8 mouse cellular contexts compared by ENCODE assay signal in the genomic region with DNA sequence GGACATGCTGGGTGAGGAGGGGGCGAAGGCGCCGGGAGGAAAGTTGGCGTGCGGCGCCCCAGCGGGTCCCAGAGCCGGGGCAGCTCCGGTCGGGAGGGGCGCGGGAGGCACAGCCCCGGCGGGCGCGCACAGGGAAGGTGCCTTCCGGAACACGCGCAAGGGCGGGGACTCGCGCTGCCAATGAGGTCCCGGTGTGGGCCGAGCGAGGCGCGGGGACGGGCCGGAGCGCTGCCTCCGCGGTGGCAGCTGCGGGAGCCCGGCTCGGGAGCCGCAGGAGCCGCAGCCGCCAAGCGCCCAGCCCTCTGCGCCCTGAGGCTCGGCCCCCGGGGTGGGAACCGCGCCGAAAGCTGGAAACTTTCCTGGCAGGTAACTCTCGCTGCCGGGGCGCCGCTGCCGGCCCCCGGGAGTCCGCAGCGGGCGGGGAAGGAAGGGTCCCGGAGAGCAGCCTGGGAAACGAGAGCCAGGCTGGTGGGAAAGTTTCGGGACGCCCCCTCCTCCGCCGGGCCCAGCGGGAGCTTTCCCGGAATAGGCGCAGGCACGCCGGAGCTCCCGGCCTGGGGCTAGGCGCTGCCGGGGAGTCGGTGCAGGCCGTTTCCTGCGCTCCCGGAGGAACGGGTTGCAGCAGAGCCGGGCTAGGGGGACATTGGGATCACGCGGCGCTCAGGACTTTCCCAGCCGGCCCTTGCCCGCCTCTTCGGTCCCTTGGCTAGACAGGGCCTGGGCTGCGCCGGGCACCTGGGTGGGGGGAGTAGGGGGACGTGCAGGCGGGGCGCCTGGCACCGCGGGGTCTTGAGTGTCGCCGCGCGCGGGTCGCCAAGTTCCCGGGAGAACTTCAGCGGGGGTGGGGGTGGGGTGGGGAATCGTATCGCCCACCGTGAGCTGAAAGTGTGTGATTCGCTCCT. TPM values are rescaled to one million over a fixed set of nuclear protein-coding genes. Genes with fewer than 3 reads are reported as not detected.
DNase-seq lines count a peak whose midpoint lies in the region; ATAC-seq and TF ChIP-seq lines count a peak whose summit lies in the region.

A gene (plus strand): TSS at position 212 of the 902 bp plus-strand sequence.

- no peaks in the 10 kb centered on the region for H3K36me3 ChIP-seq in forebrain, embryonic 13.5 days (ENCODE audit: poor library complexity, severe bottlenecking)
- no peaks in the 10 kb centered on the region for H3K36me3 ChIP-seq in heart, embryonic 16.5 days (ENCODE audit: control insufficient read depth, insufficient read depth)
- H3K36me3 ChIP-seq in liver, embryonic 15.5 days (replicated peaks): no peaks in the 10 kb centered on the region
- no peaks in the 10 kb centered on the region for H3K36me3 ChIP-seq in neural tube, embryonic 12.5 days
- H3K36me3 ChIP-seq in stomach, postnatal 0 days (ENCODE audit: control insufficient read depth, insufficient read depth, low read length): no peaks in the 10 kb centered on the region

- peak within 1 kb of the TSS; percentile 96 for H3K4me2 ChIP-seq in forebrain, embryonic 13.5 days
- peak within 1 kb of the TSS; percentile 73 for H3K4me2 ChIP-seq in heart, embryonic 16.5 days (ENCODE audit: low read depth, low read length)
- peak within 1 kb of the TSS; percentile 73 for H3K4me2 ChIP-seq in liver, embryonic 15.5 days
- peak within 1 kb of the TSS; percentile 98 for H3K4me2 ChIP-seq in neural tube, embryonic 12.5 days (replicated peaks)
- H3K4me2 ChIP-seq in stomach, postnatal 0 days (replicated peaks; ENCODE audit: low read depth): peak within 1 kb of the TSS; percentile 90

- peak within 1 kb of the TSS; percentile 87 for H3K27ac ChIP-seq in forebrain, embryonic 13.5 days
- peak within 1 kb of the TSS; percentile 97 for H3K27ac ChIP-seq in heart, embryonic 16.5 days (ENCODE audit: low read length)
- H3K27ac ChIP-seq in liver, embryonic 15.5 days (replicated peaks): peak within 1 kb of the TSS; percentile 66
- H3K27ac ChIP-seq in neural tube, embryonic 12.5 days: peak within 1 kb of the TSS; percentile 59; the same call in 1 of the 2 replicates
- H3K27ac ChIP-seq in stomach, postnatal 0 days (replicated peaks): peak within 1 kb of the TSS; percentile 95

- peak within 1 kb of the TSS; percentile 87 for H3K4me3 ChIP-seq in forebrain, embryonic 13.5 days
- peak within 1 kb of the TSS; percentile 86 for H3K4me3 ChIP-seq in heart, embryonic 16.5 days (ENCODE audit: low read length)
- H3K4me3 ChIP-seq in liver, embryonic 15.5 days (replicated peaks): peak within 1 kb of the TSS; percentile 63
- H3K4me3 ChIP-seq in neural tube, embryonic 12.5 days: peak within 1 kb of the TSS; percentile 75
- peak within 1 kb of the TSS; percentile 95 for H3K4me3 ChIP-seq in stomach, postnatal 0 days (ENCODE audit: low read depth, low read length)

- peak; percentile 92 for ATAC-seq in forebrain, embryonic 13.5 days
- ATAC-seq in heart, embryonic 16.5 days (replicated peaks; ENCODE audit: extremely low read depth, insufficient read depth, low FRiP score): peak; percentile 92
- ATAC-seq in liver, embryonic 15.5 days (ENCODE audit: insufficient read depth): peak; percentile 91
- ATAC-seq in neural tube, embryonic 12.5 days (ENCODE audit: low FRiP score, low read depth): peak; percentile 87
- peak; percentile 97 for ATAC-seq in stomach, postnatal 0 days (ENCODE audit: low FRiP score, low TSS enrichment)

- DNase-seq in CD4-positive, CD25-positive, alpha-beta regulatory T cell, adult 2 months (ENCODE audit: low read depth, low spot score): peak; percentile 84
- peak; percentile 32 for DNase-seq in c-Kit-positive CD71-negative TER-119-negative erythroid progenitor cells, embryonic 14.5 days (ENCODE audit: low read depth)
- DNase-seq in kidney, postnatal 25 days: peak; percentile 92 to 97
- DNase-seq in stomach, postnatal 0 days (ENCODE audit: low spot score): peak; percentile 94

- peak within 1 kb of the TSS; percentile 91 for H3K9ac ChIP-seq in forebrain, embryonic 13.5 days
- H3K9ac ChIP-seq in heart, embryonic 16.5 days (ENCODE audit: low read length): peak within 1 kb of the TSS; percentile 97
- peak within 1 kb of the TSS; percentile 56 for H3K9ac ChIP-seq in liver, embryonic 15.5 days
- peak within 1 kb of the TSS; percentile 82 for H3K9ac ChIP-seq in neural tube, embryonic 12.5 days
- peak within 1 kb of the TSS; percentile 96 for H3K9ac ChIP-seq in stomach, postnatal 0 days (ENCODE audit: low read length)

- H3K27me3 ChIP-seq in forebrain, embryonic 13.5 days: no peaks in the 10 kb centered on the region
- H3K27me3 ChIP-seq in heart, embryonic 16.5 days (ENCODE audit: control insufficient read depth, insufficient read depth, low read length): no peaks in the 10 kb centered on the region
- H3K27me3 ChIP-seq in liver, embryonic 15.5 days: peaks cover 74% of the 10 kb centered on the region
- H3K27me3 ChIP-seq in neural tube, embryonic 12.5 days (replicated peaks): no peaks in the 10 kb centered on the region
- no peaks in the 10 kb centered on the region for H3K27me3 ChIP-seq in stomach, postnatal 0 days (ENCODE audit: control insufficient read depth, insufficient read depth, low read length)

- TF ChIP-seq CTCF in stomach, postnatal 0 days (IDR thresholded peaks at IDR 0.05; ENCODE audit: low read depth): no peak

- H3K4me1 ChIP-seq in forebrain, embryonic 13.5 days: peaks cover 38% of the 10 kb centered on the region
- H3K4me1 ChIP-seq in heart, embryonic 16.5 days (ENCODE audit: control insufficient read depth, insufficient read depth, low read length): peaks cover 50% of the 10 kb centered on the region
- H3K4me1 ChIP-seq in liver, embryonic 15.5 days (replicated peaks): peaks cover 10% of the 10 kb centered on the region
- H3K4me1 ChIP-seq in neural tube, embryonic 12.5 days: peaks cover 14% of the 10 kb centered on the region
- H3K4me1 ChIP-seq in stomach, postnatal 0 days (replicated peaks; ENCODE audit: control insufficient read depth, insufficient read depth): peaks cover 4% of the 10 kb centered on the region

- TF ChIP-seq EP300 in stomach, postnatal 0 days (optimal IDR thresholded peaks at IDR 0.05): no peak

- under 1% methylated on average over 94 of the region's 99 CpGs for WGBS in forebrain, embryonic 13.5 days
- under 1% methylated on average over 92 of the region's 99 CpGs for WGBS in heart, embryonic 16.5 days
- WGBS in liver, embryonic 15.5 days (ENCODE audit: insufficient replicate concordance): under 1% methylated on average over 98 of the region's 99 CpGs
- under 1% methylated on average over 99 of the region's 99 CpGs for WGBS in neural tube, embryonic 12.5 days
- WGBS in stomach, postnatal 0 days: under 1% methylated on average over 91 of the region's 99 CpGs

- H3K9me3 ChIP-seq in forebrain, embryonic 13.5 days (replicated peaks): no peaks in the 10 kb centered on the region
- H3K9me3 ChIP-seq in heart, embryonic 16.5 days (replicated peaks; ENCODE audit: control insufficient read depth, low read length): no peaks in the 10 kb centered on the region
- no peaks in the 10 kb centered on the region for H3K9me3 ChIP-seq in liver, embryonic 15.5 days (replicated peaks)
- H3K9me3 ChIP-seq in neural tube, embryonic 12.5 days: no peaks in the 10 kb centered on the region
- H3K9me3 ChIP-seq in stomach, postnatal 0 days (ENCODE audit: control insufficient read depth, low read length): no peaks in the 10 kb centered on the region

RNA-seq across cellular contexts. Expression of the gene that starts here (rescaled TPM):
- 12.7 and 16.8 TPM in 2 replicates for polyA plus RNA-seq in forebrain, embryonic 13.5 days (2015; fragmentation: Nextera tagmentation; extraction: Ambion mirVana)
- polyA plus RNA-seq in heart, embryonic 16.5 days (2015; fragmentation: Nextera tagmentation; extraction: Ambion mirVana): 27.3 and 29.1 TPM in 2 replicates
- polyA plus RNA-seq in liver, embryonic 15.5 days (2015; fragmentation: Nextera tagmentation; extraction: Ambion mirVana): 2.4 and 3.2 TPM in 2 replicates
- 15.9 and 16.1 TPM in 2 replicates for polyA plus RNA-seq in neural tube, embryonic 12.5 days (2016; fragmentation: Nextera tagmentation; extraction: Ambion mirVana)
- polyA plus RNA-seq in stomach, postnatal 0 days (2015; fragmentation: Nextera tagmentation; extraction: Ambion mirVana): 13.4 and 15.7 TPM in 2 replicates

Comparison
In these comparisons a context has a peak if more than half of its experiments do, and no peak if none do; other contexts are left out.
1. Peak in every context shown above with its lines: DNase-seq, ATAC-seq, H3K4me3 ChIP-seq and H3K27ac ChIP-seq.
2. DNase-seq: peak in every context shown above with its lines; median percentile 94 in kidney, postnatal 25 days; 94 in stomach, postnatal 0 days; 84 in CD4-positive, CD25-positive, alpha-beta regulatory T cell, adult 2 months; 32 in c-Kit-positive CD71-negative TER-119-negative erythroid progenitor cells, embryonic 14.5 days.